Mouse (Mus musculus): ENCODE data around the gene Prtn3. TPM values are rescaled to one million over a fixed set of nuclear protein-coding genes. Genes with fewer than 3 reads are reported as not detected.
A peak's percentile ranks its signal among the peaks of the same experiment; 100 is the strongest.

The Prtn3 gene
- polyA plus RNA-seq, 1 experiment from 2014 or later: 5.6 TPM

DNA sequence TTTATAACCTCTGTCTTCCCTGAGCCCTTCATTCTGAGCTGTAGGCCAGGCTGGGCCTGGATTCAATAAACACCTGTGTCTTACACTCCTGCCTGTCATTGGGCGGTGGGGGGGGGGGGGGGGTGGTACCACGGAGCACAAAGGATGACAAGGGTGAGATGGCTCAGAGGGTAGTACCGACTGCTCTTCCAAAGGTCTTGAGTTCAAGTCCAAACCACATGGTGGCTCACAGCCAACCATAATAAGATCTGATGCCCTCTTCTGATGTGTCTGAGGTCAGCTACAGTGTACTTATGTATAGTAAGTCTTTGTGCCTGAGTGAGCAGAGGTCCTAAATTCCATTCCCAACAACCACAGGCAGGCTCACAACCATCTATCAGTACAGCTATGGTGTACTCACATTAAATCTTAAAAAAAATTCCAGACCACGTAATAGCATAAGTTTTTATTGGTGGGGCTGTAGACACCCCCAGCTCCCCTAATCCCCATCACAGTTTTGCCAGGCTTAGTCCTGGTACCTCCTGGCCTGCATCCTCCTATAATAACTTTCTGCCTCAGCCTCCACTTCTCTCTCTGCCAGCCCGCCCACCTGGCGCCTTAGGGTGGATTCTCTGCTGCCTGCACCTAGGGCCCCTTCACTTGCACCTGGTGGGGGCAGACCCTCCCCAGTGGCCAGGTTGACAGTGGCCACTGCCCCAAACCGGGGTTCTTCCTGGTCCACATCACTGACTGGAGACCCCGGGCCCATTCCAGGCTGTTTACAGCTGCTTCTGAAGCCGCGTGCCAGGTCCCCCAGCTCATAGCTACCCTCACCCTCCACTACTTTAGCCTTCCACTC lies 9.7 kb upstream of the Prtn3 start:
- WGBS: 47% methylated on average over 10 of the region's 10 CpGs
- no peaks in the 10 kb centered on the region for H3K9me3 ChIP-seq (replicated peaks)
- H3K27me3 ChIP-seq: no peaks in the 10 kb centered on the region
- H3K4me3 ChIP-seq (replicated peaks): no peak overlapping the region
- H3K9ac ChIP-seq: no peak overlapping the region
- no peak overlapping the region for H3K4me2 ChIP-seq (replicated peaks)
- H3K36me3 ChIP-seq: peaks cover 65% of the 10 kb centered on the region
- 0 out of 2 replicates have a peak overlapping the region, but pooled peaks have one; percentile 13 for H3K27ac ChIP-seq (replicated peaks)
- peaks cover 37% of the 10 kb centered on the region for H3K4me1 ChIP-seq
- 0 out of 2 replicates have a peak, but pooled peaks have one; percentile 1 for ATAC-seq (ENCODE audit: insufficient number of reproducible peaks, low FRiP score, low TSS enrichment, low read depth)

GRCm38 (mm10) chr10:79865189-79865601 lies 9.1 kb upstream of the Prtn3 start:
- no peak overlapping the region for H3K4me2 ChIP-seq (replicated peaks)
- peak; percentile 22; the same call in 1 of the 2 replicates for ATAC-seq (ENCODE audit: insufficient number of reproducible peaks, low FRiP score, low TSS enrichment, low read depth)
- H3K4me1 ChIP-seq: peaks cover 31% of the 10 kb centered on the region
- H3K36me3 ChIP-seq: peaks cover 62% of the 10 kb centered on the region
- 0 out of 2 replicates have a peak overlapping the region, but pooled peaks have one; percentile 13 for H3K27ac ChIP-seq (replicated peaks)
- no peak overlapping the region for H3K4me3 ChIP-seq (replicated peaks)
- no peaks in the 10 kb centered on the region for H3K27me3 ChIP-seq
- H3K9me3 ChIP-seq (replicated peaks): no peaks in the 10 kb centered on the region
- WGBS: 56% methylated on average over 12 of the region's 12 CpGs
- H3K9ac ChIP-seq: no peak overlapping the region

DNA sequence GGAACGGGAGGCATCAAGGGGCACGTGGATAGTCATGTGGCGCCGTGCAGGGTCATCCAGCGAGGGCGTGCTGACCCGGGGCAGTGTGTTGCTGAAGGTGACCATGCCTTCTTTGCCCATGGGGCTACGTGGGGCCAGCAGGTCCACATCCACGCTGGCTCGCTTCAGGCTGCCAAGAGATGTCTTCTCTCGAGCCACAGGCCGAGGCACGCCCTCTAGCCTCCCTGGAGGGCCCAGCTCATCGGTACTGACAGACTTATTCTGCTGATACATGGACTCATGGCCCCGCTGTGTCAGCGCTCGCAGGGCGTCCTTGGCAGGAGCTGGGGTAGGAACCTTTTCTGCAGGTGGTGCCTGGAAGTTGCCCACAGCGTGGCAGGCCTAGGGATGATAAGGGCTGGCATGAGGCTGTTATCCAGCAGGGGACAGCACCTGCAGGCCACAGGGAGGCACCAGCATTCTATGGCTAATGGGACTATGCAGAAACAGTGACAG lies 8.4 kb upstream of the Prtn3 start:
- H3K27me3 ChIP-seq: no peaks in the 10 kb centered on the region
- H3K27ac ChIP-seq (replicated peaks): no peak overlapping the region
- no peak for ATAC-seq (ENCODE audit: insufficient number of reproducible peaks, low FRiP score, low TSS enrichment, low read depth)
- peaks cover 56% of the 10 kb centered on the region for H3K36me3 ChIP-seq
- peaks cover 24% of the 10 kb centered on the region for H3K4me1 ChIP-seq
- no peak overlapping the region for H3K4me2 ChIP-seq (replicated peaks)
- H3K9ac ChIP-seq: no peak overlapping the region
- no peaks in the 10 kb centered on the region for H3K9me3 ChIP-seq (replicated peaks)
- no peak overlapping the region for H3K4me3 ChIP-seq (replicated peaks)
- 67% methylated on average over 19 of the region's 19 CpGs for WGBS

DNA sequence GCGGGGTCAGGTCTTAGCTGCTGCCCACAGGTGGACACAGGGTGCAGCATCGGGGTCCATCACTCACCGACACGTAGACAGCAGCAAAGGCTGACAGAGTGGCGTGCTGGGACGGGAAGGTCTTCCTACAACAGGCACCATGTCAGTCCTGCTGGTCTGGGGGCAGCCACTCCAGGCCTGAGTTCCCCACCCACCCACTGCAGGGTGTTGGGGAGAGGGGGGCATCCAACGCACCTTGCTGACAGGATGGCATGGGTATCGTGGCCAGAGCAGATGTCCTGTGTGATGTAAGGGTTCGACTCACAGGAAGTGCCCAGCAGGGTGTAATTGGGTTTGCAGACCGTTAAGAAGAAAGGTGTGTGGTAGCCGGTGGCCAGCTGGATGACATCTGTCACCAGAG lies 7.7 kb upstream of the Prtn3 start:
- Histone ChIP-seq H3K4me2 (replicated peaks) (no peak overlapping the region), H3K9me3 (replicated peaks) (no peaks in the 10 kb centered on the region), H3K4me1 (peaks cover 17% of the 10 kb centered on the region), H3K27ac (replicated peaks) (no peak overlapping the region), H3K4me3 (replicated peaks) (no peak overlapping the region), H3K9ac (no peak overlapping the region), H3K27me3 (no peaks in the 10 kb centered on the region), H3K36me3 (peaks cover 54% of the 10 kb centered on the region)
- WGBS: 74% methylated on average over 11 of the region's 11 CpGs
- no peak for ATAC-seq (ENCODE audit: insufficient number of reproducible peaks, low FRiP score, low TSS enrichment, low read depth)

DNA sequence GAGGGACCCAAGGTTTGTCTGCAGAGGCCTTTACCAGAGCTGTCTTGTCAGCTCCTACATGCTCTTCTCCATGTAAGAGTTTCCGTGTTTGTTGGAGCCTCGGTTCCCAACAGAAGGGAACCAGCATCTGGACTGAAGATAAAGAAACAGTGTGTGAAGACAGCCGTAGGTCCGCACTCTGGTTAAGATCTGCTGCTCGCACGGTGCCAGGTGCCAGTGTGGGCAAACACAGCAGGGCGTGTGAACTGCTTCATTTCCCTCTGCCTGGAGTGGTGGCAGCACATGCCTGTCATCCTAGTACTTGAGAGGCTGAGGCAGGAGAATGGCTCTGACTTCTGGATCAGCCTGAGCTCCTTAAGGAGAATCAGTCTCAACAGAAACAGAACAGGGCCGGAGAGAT lies 2.4 kb upstream of the Prtn3 start:
- Histone ChIP-seq H3K9me3 (replicated peaks) (no peaks in the 10 kb centered on the region), H3K4me3 (replicated peaks) (no peak overlapping the region), H3K27me3 (no peaks in the 10 kb centered on the region), H3K36me3 (peaks cover 10% of the 10 kb centered on the region; the same call in 1 of the 2 replicates), H3K9ac (no peak overlapping the region), H3K4me2 (replicated peaks) (no peak overlapping the region), H3K27ac (replicated peaks) (no peak overlapping the region), H3K4me1 (peaks cover 26% of the 10 kb centered on the region)
- ATAC-seq (ENCODE audit: insufficient number of reproducible peaks, low FRiP score, low TSS enrichment, low read depth): no peak
- 90% methylated on average over 8 of the region's 8 CpGs for WGBS

DNA sequence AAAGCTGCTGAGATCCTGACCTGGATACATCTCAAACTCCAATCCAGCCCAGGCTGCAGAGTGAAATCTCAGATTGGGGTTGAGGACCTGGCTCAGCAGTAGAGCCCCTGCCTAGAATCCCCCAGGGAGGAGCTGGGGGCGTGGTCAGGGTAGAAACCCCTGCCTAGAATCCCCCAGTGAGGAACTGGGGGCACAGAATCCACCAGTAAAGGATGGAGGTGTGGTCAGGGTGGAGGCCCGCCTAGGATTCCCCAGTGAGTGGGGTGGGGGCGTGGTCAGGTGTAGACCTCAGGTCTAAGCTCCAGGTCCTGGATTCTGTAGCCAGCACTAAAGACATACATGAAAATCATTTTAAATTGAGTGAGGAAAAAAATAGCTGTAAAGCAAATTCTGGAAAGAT lies 1.4 kb upstream of the Prtn3 start:
- Histone ChIP-seq H3K4me3 (replicated peaks) (peak overlapping the region; percentile 72), H3K9me3 (replicated peaks) (no peaks in the 10 kb centered on the region), H3K4me1 (peaks cover 33% of the 10 kb centered on the region), H3K9ac (no peak overlapping the region), H3K36me3 (peaks cover 10% of the 10 kb centered on the region; the same call in 1 of the 2 replicates), H3K27ac (replicated peaks) (no peak overlapping the region), H3K4me2 (replicated peaks) (peak overlapping the region; percentile 93), H3K27me3 (no peaks in the 10 kb centered on the region)
- no peak for ATAC-seq (ENCODE audit: insufficient number of reproducible peaks, low FRiP score, low TSS enrichment, low read depth)
- WGBS: 47% methylated on average over 3 of the region's 3 CpGs

DNA sequence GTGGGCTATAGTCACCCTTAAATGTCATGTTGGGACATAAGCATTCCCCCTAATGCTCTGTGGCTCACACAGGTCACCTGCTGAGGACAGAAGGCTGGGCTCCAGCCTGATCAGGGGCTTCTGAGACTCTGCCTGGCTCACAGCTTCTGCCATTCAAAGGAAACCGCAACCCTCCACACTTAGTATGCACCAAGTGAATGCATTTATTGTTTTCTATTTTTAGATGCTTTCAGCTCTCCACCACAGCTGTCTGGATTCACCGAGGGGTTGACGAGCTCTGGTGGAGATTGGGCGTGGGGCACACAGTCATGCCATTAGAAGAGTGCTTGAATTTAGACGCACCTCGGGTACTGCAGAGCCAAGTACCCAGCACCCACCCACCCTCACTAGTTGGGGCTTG lies 963 bp upstream of the Prtn3 start:
- 0 out of 2 replicates have a peak overlapping the region, but pooled peaks have one; percentile 81 for H3K9ac ChIP-seq

DNA sequence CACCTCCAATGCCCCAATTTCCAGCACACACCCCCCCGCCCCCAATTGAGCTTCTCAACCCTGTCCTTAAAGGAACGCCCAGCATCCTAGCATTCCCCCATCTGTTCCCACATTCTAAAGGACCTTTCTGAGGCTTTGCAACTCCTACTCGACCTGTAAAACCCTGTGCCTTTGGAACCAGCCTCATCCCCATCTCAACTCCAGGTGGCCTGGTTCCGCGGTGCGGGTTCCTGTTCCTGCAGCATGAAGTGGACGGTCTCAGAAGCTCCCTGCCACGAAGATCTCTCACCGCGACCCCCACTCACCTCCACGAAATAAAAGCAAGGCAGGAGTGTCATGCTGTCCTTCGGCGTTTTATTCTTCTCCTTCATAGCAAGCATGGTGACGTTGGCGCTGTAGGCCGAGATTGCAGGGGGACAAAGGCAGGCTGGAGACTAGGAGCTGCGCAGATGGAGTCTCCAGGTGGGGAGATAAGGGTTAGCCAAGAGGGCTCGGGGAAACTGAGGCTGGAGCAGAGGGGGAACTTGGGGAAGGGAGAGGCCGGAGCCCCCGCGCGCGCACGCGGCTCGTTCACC lies 474 bp upstream of the Prtn3 start:
- ATAC-seq (ENCODE audit: insufficient number of reproducible peaks, low FRiP score, low TSS enrichment, low read depth): no peak
- H3K27ac ChIP-seq (replicated peaks): peak overlapping the region; percentile 81
- H3K9me3 ChIP-seq (replicated peaks): no peaks in the 10 kb centered on the region
- H3K4me3 ChIP-seq (replicated peaks): peak overlapping the region; percentile 72
- peak overlapping the region; percentile 93 for H3K4me2 ChIP-seq (replicated peaks)
- H3K4me1 ChIP-seq: peaks cover 34% of the 10 kb centered on the region
- no peaks in the 10 kb centered on the region for H3K27me3 ChIP-seq
- peak overlapping the region; percentile 81 for H3K9ac ChIP-seq
- peaks cover 10% of the 10 kb centered on the region; the same call in 1 of the 2 replicates for H3K36me3 ChIP-seq
- 1% methylated on average over 26 of the region's 26 CpGs for WGBS

More for the DNA sequence above, 963 bp upstream of the Prtn3 start:
- Histone ChIP-seq H3K27ac (replicated peaks) (0 out of 2 replicates have a peak overlapping the region, but pooled peaks have one; percentile 39), H3K27me3 (no peaks in the 10 kb centered on the region), H3K4me2 (replicated peaks) (peak overlapping the region; percentile 93), H3K4me3 (replicated peaks) (peak overlapping the region; percentile 72), H3K36me3 (peaks cover 10% of the 10 kb centered on the region; the same call in 1 of the 2 replicates), H3K4me1 (peaks cover 34% of the 10 kb centered on the region), H3K9me3 (replicated peaks) (no peaks in the 10 kb centered on the region)
- 3% methylated on average over 6 of the region's 6 CpGs for WGBS
- no peak for ATAC-seq (ENCODE audit: insufficient number of reproducible peaks, low FRiP score, low TSS enrichment, low read depth)

DNA sequence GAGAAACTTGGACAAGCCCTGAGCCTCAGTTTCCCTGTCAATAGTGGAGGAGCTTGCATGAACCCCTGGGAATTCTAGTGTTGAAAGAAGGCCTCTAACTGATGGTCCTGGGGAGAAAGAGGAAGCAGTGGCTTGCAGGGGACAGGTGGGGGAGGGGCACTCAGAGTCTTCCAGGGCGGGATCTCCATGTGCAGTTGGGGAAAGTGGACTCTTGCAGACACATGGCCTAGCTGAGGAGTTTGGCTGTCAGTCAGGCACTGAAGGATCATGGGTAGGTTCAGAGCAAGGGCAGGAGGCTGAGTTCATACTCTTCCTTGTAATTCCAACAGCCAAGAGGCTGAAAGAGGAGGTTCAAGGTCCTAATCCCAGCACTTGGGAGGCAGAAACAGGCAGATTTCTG lies 2.9 kb downstream of the Prtn3 start:
- no peaks in the 10 kb centered on the region; the same call in 1 of the 2 replicates for H3K27me3 ChIP-seq
- no peaks in the 10 kb centered on the region for H3K9me3 ChIP-seq (replicated peaks)
- 68% methylated on average over 1 of the region's 1 CpGs for WGBS

GRCm38 (mm10) chr10:79877757-79878156 lies 3.5 kb downstream of the Prtn3 start:
- WGBS: 50% methylated on average over 12 of the region's 12 CpGs
- Histone ChIP-seq H3K4me1 (peaks cover 51% of the 10 kb centered on the region), H3K36me3 (no peaks in the 10 kb centered on the region), H3K9ac (no peak overlapping the region), H3K27ac (replicated peaks) (no peak overlapping the region), H3K4me2 (replicated peaks) (no peak overlapping the region), H3K9me3 (replicated peaks) (no peaks in the 10 kb centered on the region), H3K27me3 (peaks cover 1% of the 10 kb centered on the region; the same call in 1 of the 2 replicates), H3K4me3 (replicated peaks) (no peak overlapping the region)
- no peak for ATAC-seq (ENCODE audit: insufficient number of reproducible peaks, low FRiP score, low TSS enrichment, low read depth)

More for the DNA sequence above, 2.9 kb downstream of the Prtn3 start:
- H3K4me3 ChIP-seq (replicated peaks): no peak overlapping the region
- H3K4me2 ChIP-seq (replicated peaks): no peak overlapping the region
- no peak overlapping the region for H3K27ac ChIP-seq (replicated peaks)
- H3K36me3 ChIP-seq: no peaks in the 10 kb centered on the region
- no peak overlapping the region for H3K9ac ChIP-seq
- ATAC-seq (ENCODE audit: insufficient number of reproducible peaks, low FRiP score, low TSS enrichment, low read depth): no peak
- H3K4me1 ChIP-seq: peaks cover 49% of the 10 kb centered on the region

GRCm38 (mm10) chr10:79879527-79879926 lies 5.3 kb downstream of the Prtn3 start:
- no peak overlapping the region for H3K27ac ChIP-seq (replicated peaks)
- ATAC-seq (ENCODE audit: insufficient number of reproducible peaks, low FRiP score, low TSS enrichment, low read depth): no peak
- H3K36me3 ChIP-seq: no peaks in the 10 kb centered on the region
- no peak overlapping the region for H3K4me3 ChIP-seq (replicated peaks)
- no peaks in the 10 kb centered on the region for H3K9me3 ChIP-seq (replicated peaks)
- no peak overlapping the region for H3K4me2 ChIP-seq (replicated peaks)
- peaks cover 50% of the 10 kb centered on the region for H3K4me1 ChIP-seq
- H3K9ac ChIP-seq: no peak overlapping the region
- H3K27me3 ChIP-seq: peaks cover 7% of the 10 kb centered on the region; the same call in 1 of the 2 replicates
- WGBS: 43% methylated on average over 3 of the region's 3 CpGs
